Mouse (Mus musculus) midbrain, embryonic 12.5 days (tissue): ENCODE data around the gene Xrcc5. TPM values are rescaled to one million over a fixed set of nuclear protein-coding genes. Genes with fewer than 3 reads are reported as not detected.

Source experiments
- ATAC-seq: fragments of 200-750 bp; cut with Nextera tagmentation; 2 replicates; pipeline ENCODE4 v1.8.0; 2017; ENCODE audit warnings: low read depth, moderate TSS enrichment, moderate library complexity; ENCODE audit not compliant: low FRiP score
- H3K27ac ChIP-seq: fragments of 300-500 bp; sonication (generic); replicated peaks from 2 replicates; pipeline ENCODE4 v1.5.1; 2016; ENCODE audit warnings: mild to moderate bottlenecking
- H3K27me3 ChIP-seq: fragments of 300-500 bp; sonication (generic); 2 replicates; pipeline ENCODE4 v1.6.1; 2016; ENCODE audit warnings: mild to moderate bottlenecking
- H3K36me3 ChIP-seq: fragments of 300-500 bp; sonication (generic); 2 replicates; pipeline ENCODE4 v1.6.1; 2016
- H3K4me1 ChIP-seq: fragments of 300-500 bp; sonication (generic); 2 replicates; pipeline ENCODE4 v1.6.1; 2016
- H3K4me2 ChIP-seq: fragments of 300-500 bp; sonication (generic); replicated peaks from 2 replicates; pipeline ENCODE4 v1.6.1; 2016; ENCODE audit warnings: mild to moderate bottlenecking, moderate library complexity
- H3K4me3 ChIP-seq: fragments of 300-500 bp; sonication (generic); 2 replicates; pipeline ENCODE4 v1.5.1; 2016; ENCODE audit warnings: mild to moderate bottlenecking
- H3K9ac ChIP-seq: fragments of 300-500 bp; sonication (generic); replicated peaks from 2 replicates; pipeline ENCODE4 v1.6.1; 2016; ENCODE audit warnings: mild to moderate bottlenecking, moderate library complexity
- H3K9me3 ChIP-seq: fragments of 300-500 bp; sonication (generic); 2 replicates; pipeline ENCODE4 v1.6.1; 2016; ENCODE audit warnings: mild to moderate bottlenecking
- WGBS: fragments of 180-500 bp; shearing (Covaris S2); methylation state at CpG from one replicate; pipeline ENCODE4 v1.1.7; 2016; 5-methylcytosine and 5-hydroxymethylcytosine counted together
- polyA plus RNA-seq: library from polyadenylated mRNA; unstranded; fragments of >200 nt; fragmentation: Nextera tagmentation; extraction: Ambion mirVana; gene quantifications from 2 replicates; pipeline ENCODE4 v1.2.1, GENCODE M21; 2016

The Xrcc5 gene
- polyA plus RNA-seq: 39.9 and 42.3 TPM in 2 replicates

DNA sequence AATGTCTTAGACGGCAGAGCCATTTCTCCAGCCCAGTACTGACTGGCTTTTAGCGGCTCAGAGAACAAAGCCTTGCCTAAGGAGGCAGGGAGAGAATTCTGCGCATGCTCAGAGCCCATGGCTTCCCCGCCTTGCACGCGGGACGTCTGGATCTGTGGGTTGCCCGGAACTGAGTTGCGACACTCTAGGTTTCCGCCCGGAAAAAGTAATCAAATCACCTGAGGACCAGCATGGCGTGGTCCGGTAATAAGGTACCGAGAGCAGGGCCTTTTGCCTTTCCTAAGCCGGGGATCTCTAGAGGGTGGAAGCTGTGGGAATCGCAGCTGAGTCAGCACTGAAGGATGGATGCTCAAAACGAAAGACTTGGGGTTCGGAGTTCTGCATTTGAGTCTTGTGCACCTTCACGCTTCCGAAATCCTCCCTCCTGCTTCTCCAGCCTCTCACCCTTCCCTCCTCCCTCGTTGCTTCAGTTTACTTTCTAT is at the start of gene Xrcc5:
TSS of gene Xrcc5 (plus strand) at position 105 of the 482 bp plus-strand sequence.
- peak within 1 kb of the TSS; percentile 52 for H3K4me3 ChIP-seq
- peak within 1 kb of the TSS; percentile 67 for H3K9ac ChIP-seq
- peak; percentile 98 for ATAC-seq
- no peaks in the 10 kb centered on the region for H3K9me3 ChIP-seq
- peak within 1 kb of the TSS; percentile 57 for H3K4me2 ChIP-seq
- H3K27me3 ChIP-seq: no peaks in the 10 kb centered on the region
- peaks cover 6% of the 10 kb centered on the region; the same call in 1 of the 2 replicates for H3K36me3 ChIP-seq
- under 1% methylated on average over 21 of the region's 21 CpGs for WGBS
- H3K4me1 ChIP-seq: peaks cover 14% of the 10 kb centered on the region
- H3K27ac ChIP-seq: peak within 1 kb of the TSS; percentile 81

DNA sequence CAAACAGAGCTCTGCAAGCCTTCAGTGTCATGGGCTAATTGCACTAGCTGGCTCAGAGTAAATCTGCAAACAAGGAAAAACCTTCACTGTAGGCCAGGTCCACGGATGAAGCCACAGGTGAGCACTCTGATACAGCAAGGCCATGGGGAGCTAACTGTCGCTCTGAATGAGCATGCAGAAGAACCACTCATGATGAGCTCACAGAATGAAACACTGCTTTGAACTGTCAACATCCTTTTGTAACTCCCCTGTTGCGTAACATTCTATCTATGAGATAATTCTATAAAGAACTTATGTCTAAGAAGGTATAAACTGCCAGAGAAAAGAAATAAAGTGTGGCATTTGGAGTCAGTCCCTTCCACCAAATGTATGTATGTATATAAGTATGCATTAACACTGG is 44.1 kb upstream of the Xrcc5 start:
- no peak overlapping the region for H3K4me2 ChIP-seq
- 92% methylated on average over 3 of the region's 3 CpGs for WGBS
- H3K27me3 ChIP-seq: peaks cover 4% of the 10 kb centered on the region
- H3K36me3 ChIP-seq: peaks cover 7% of the 10 kb centered on the region; the same call in 1 of the 2 replicates
- no peak overlapping the region for H3K4me3 ChIP-seq
- no peaks in the 10 kb centered on the region for H3K9me3 ChIP-seq
- no peak overlapping the region for H3K9ac ChIP-seq
- H3K27ac ChIP-seq: no peak overlapping the region
- no peak for ATAC-seq
- H3K4me1 ChIP-seq: peaks cover 14% of the 10 kb centered on the region

DNA sequence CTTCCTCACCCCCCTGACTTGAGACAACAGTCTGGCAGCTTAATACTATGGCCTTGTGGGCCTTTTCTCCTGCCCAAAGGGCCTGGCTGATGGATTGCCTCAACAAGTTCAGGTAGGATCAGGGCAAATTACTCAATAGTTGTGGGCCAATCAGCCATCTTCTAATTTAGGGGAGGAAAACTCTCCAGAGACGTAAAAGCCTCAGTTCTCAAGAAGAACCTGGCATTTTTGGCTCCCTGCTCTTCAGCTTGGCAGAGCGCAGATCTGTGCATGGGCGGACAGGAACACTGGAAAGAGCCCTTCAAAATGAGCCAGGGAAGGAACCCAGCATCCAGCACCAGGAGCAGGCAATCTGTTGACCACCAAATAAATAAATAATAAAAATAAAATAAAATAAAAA is 29.1 kb upstream of the Xrcc5 start:
- no peaks in the 10 kb centered on the region for H3K4me1 ChIP-seq
- H3K27me3 ChIP-seq: no peaks in the 10 kb centered on the region
- 97% methylated on average over 3 of the region's 3 CpGs for WGBS
- no peak overlapping the region for H3K4me2 ChIP-seq
- no peak overlapping the region for H3K9ac ChIP-seq
- H3K9me3 ChIP-seq: no peaks in the 10 kb centered on the region
- H3K36me3 ChIP-seq: peaks cover 6% of the 10 kb centered on the region; the same call in 1 of the 2 replicates
- no peak overlapping the region for H3K27ac ChIP-seq
- ATAC-seq: no peak
- no peak overlapping the region for H3K4me3 ChIP-seq

DNA sequence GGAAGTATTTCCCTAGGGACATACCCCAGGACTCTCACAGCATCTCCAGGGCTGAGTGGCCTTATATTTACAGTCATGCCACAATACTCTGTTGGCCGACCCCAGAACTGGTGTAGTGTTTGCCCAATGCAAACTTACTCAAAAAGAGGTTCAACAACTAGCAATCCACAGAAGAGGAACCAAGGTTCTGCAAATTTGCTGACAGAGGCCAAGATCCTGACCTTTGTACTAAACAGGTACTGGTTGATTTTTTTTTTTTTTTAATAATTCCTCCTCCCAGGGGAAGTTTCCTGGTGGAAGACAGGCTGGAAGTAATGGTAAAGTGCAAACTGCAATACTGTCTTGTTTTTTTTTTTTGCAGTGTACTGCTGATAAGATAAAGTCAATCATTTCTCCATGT is 24.6 kb upstream of the Xrcc5 start:
- Histone ChIP-seq H3K27ac (no peak overlapping the region), H3K4me3 (no peak overlapping the region), H3K27me3 (no peaks in the 10 kb centered on the region), H3K9me3 (no peaks in the 10 kb centered on the region), H3K4me1 (peaks cover 30% of the 10 kb centered on the region), H3K36me3 (no peaks in the 10 kb centered on the region), H3K9ac (no peak overlapping the region), H3K4me2 (no peak overlapping the region)
- ATAC-seq: no peak
- 77% methylated on average over 1 of the region's 1 CpGs for WGBS

DNA sequence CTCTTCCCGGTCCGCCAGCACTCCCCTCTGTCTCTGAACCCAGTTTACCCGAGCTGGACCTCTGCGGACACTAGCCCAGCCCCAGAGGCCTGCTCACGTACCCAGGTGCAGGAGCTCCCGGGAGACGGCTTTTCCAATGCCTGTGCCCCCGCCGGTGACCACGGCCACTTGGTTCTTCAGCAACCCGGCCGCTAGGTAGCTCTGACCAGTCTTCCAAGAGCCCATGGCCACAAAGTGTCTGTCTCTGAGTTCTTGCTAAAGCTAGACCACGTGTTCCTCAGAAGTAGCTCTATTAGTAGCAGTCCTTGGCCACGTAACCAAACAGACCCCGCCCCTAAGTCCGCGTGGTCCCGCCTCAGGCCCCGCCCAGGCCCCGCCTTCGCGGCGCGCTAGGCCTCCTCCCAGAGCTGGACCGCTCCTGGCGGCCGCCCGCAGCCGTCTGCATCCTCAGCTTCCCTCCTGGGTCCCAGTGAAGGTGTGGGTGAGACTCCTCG is 23.2 kb upstream of the Xrcc5 start, which contains the start of the genes Pecr and Tmem169:
TSS of gene Pecr (minus strand) at position 323 of the 494 bp plus-strand sequence.
TSS of gene Tmem169 (plus strand) at position 378 of the 494 bp plus-strand sequence.
- H3K9ac ChIP-seq: peak within 1 kb of the TSS; percentile 63
- peak within 1 kb of the TSS; percentile 53 for H3K4me3 ChIP-seq
- H3K27ac ChIP-seq: peak within 1 kb of the TSS; percentile 74
- H3K4me2 ChIP-seq: peak within 1 kb of the TSS; percentile 87
- under 1% methylated on average over 30 of the region's 30 CpGs for WGBS
- no peaks in the 10 kb centered on the region for H3K9me3 ChIP-seq
- ATAC-seq: peak; percentile 97
- H3K36me3 ChIP-seq: no peaks in the 10 kb centered on the region
- H3K4me1 ChIP-seq: peaks cover 32% of the 10 kb centered on the region
- H3K27me3 ChIP-seq: no peaks in the 10 kb centered on the region

DNA sequence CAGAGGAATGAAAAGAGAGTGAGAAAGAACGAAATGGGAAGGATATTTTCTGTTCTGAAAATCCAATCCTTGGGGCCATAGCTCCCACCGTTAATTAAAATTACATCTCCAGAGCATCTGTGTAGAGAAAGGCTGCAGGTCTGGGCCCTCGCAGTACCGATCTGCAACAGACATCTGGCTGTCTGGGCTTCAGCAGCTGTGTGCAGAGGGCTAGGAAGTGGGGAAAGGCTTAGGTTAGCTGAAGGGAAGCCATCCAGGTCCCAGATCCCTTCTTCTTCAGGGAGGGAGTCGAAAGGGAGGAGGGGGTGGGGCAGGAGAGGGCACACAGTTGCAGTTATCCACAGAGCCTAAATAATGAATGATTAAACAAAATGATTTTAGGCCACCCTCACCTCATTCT is 22.7 kb upstream of the Xrcc5 start:
- no peaks in the 10 kb centered on the region for H3K27me3 ChIP-seq
- no peaks in the 10 kb centered on the region for H3K9me3 ChIP-seq
- H3K4me3 ChIP-seq: peak overlapping the region; percentile 53
- H3K4me2 ChIP-seq: peak overlapping the region; percentile 87
- H3K4me1 ChIP-seq: peaks cover 32% of the 10 kb centered on the region
- H3K36me3 ChIP-seq: no peaks in the 10 kb centered on the region
- peak overlapping the region; percentile 63 for H3K9ac ChIP-seq
- peak overlapping the region; percentile 74 for H3K27ac ChIP-seq
- peak; percentile 57 for ATAC-seq
- under 1% methylated on average over 5 of the region's 5 CpGs for WGBS

DNA sequence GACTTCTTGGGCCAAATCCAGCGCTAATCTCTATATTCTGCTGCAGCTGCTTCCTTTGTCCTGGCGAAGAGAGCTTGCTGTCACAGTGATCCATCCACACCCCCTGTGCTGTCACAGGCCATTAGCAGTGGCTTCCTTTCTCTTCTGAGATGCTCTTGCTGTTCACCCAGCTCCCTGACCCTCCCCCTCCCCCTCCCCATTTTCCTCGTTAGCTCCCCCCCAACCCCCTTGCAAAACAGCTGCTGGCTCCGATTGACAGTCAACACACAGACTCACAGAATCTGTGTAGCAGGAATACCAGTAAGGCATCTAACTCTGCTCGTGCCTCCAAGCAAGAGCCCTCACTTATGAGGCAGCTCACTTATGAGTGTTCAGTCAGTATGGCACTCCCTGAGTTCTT is 20.3 kb upstream of the Xrcc5 start:
- peak overlapping the region; percentile 87 for H3K4me2 ChIP-seq
- no peaks in the 10 kb centered on the region for H3K27me3 ChIP-seq
- ATAC-seq: peak; percentile 62
- 12% methylated on average over 5 of the region's 5 CpGs for whole genome bisulfite sequencing
- H3K9ac ChIP-seq: peak overlapping the region; percentile 44
- peak overlapping the region; percentile 89 for H3K27ac ChIP-seq
- H3K4me3 ChIP-seq: no peak overlapping the region
- peaks cover 32% of the 10 kb centered on the region for H3K4me1 ChIP-seq
- H3K9me3 ChIP-seq: no peaks in the 10 kb centered on the region
- no peaks in the 10 kb centered on the region for H3K36me3 ChIP-seq

DNA sequence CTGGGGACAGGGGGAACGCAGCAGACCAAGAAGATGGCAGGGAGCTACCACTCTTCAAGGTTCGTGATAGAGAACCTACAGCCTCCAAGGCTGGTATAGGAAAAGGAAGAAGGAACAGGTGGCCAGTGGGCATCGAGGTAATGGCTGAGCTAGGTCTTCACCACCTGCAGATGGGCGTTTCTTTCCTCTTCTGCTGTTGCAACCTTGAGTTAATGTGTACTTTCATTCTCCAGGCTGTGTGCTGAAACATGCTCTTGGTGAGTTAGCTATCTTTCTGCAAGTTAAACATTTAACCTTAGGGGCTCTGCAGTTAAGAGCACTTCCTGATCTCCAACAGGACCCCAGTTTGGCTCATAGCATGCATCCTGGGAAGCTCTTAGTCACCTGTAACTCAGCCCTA is 19.3 kb upstream of the Xrcc5 start:
- Histone ChIP-seq H3K4me1 (peaks cover 32% of the 10 kb centered on the region), H3K4me3 (no peak overlapping the region), H3K27me3 (no peaks in the 10 kb centered on the region), H3K27ac (no peak overlapping the region), H3K36me3 (no peaks in the 10 kb centered on the region), H3K4me2 (no peak overlapping the region), H3K9ac (no peak overlapping the region), H3K9me3 (no peaks in the 10 kb centered on the region)
- WGBS: 85% methylated on average over 4 of the region's 4 CpGs
- ATAC-seq: no peak

DNA sequence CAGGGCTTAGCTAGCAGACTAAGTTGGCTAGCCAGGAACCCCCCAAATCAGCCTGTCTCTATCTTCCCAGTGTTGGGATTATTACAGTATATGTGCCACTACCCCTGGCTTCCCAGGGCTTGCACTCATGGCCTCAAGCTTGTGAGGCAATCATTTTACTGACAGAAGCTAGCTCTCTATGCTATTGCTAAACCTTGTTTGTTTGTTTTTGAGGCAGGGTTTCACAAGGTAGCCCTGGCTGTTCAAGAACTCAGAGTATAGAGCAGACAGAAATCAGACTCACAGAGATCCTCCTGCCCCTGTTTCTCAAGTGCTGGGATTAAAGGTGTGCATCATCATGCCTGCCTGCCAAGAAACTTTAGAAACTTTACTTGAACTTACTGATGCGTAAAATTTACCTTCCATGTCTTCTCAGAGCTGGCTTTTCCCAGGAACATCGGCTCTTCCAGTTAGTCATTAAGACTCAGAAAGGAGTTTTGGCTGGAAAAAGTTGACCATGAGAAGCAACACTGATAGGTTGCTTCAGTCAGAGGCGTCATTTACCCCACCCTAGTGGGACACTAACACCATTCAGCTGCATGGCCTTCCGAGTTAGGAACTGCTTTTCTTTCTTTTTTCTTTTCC is 18.6 kb upstream of the Xrcc5 start:
- no peak overlapping the region for H3K27ac ChIP-seq
- no peaks in the 10 kb centered on the region for H3K27me3 ChIP-seq
- 85% methylated on average over 4 of the region's 4 CpGs for WGBS
- ATAC-seq: no peak
- H3K4me3 ChIP-seq: no peak overlapping the region
- no peak overlapping the region for H3K9ac ChIP-seq
- peaks cover 32% of the 10 kb centered on the region for H3K4me1 ChIP-seq
- H3K9me3 ChIP-seq: no peaks in the 10 kb centered on the region
- no peaks in the 10 kb centered on the region for H3K36me3 ChIP-seq
- H3K4me2 ChIP-seq: no peak overlapping the region

DNA sequence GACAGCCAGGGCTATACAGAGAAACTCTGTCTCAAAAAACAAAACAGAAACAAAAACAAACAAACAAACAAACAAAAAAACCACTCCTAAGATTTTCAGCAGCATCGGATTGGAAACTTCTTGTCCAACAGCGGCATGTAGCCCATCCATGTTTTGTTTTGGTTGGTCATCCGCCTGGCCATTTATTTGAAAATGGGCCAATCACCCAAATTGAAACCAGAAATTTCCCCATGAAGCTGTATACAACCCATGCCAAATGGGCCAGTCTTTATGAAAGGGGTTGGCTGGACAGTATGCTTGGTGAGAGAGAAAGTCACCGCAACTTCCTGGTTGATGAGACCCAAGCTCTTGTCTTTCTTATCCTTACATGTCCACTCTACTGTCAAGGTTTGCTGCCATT is 16.3 kb upstream of the Xrcc5 start:
- H3K27me3 ChIP-seq: no peaks in the 10 kb centered on the region
- ATAC-seq: no peak
- no peaks in the 10 kb centered on the region for H3K9me3 ChIP-seq
- no peaks in the 10 kb centered on the region for H3K36me3 ChIP-seq
- H3K27ac ChIP-seq: no peak overlapping the region
- no peak overlapping the region for H3K4me3 ChIP-seq
- H3K4me1 ChIP-seq: peaks cover 19% of the 10 kb centered on the region
- no peak overlapping the region for H3K9ac ChIP-seq
- 92% methylated on average over 4 of the region's 4 CpGs for WGBS
- no peak overlapping the region for H3K4me2 ChIP-seq

DNA sequence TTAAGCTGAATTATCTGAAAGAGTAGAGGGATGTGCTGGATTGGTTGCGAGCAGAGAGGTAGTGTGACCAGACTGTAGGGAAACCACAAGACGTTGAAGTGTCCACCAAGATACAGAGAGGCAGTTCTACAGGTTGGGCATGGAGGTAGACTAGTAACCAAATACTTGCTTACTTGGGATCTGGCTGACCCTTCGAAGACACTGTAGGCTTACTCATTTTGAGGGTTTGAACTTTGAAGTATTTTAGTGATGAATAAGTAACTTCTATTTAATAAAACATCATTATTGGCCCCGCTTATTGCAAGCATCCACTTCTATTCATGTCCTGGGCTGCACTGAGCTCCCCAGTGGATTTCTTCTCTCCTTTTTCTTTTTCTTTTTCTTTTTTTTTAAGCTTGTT is 15.8 kb upstream of the Xrcc5 start:
- no peak overlapping the region for H3K27ac ChIP-seq
- WGBS: 92% methylated on average over 4 of the region's 4 CpGs
- H3K4me1 ChIP-seq: peaks cover 14% of the 10 kb centered on the region
- H3K27me3 ChIP-seq: no peaks in the 10 kb centered on the region
- H3K4me3 ChIP-seq: no peak overlapping the region
- H3K9me3 ChIP-seq: no peaks in the 10 kb centered on the region
- H3K36me3 ChIP-seq: no peaks in the 10 kb centered on the region
- ATAC-seq: no peak
- no peak overlapping the region for H3K9ac ChIP-seq
- H3K4me2 ChIP-seq: no peak overlapping the region

DNA sequence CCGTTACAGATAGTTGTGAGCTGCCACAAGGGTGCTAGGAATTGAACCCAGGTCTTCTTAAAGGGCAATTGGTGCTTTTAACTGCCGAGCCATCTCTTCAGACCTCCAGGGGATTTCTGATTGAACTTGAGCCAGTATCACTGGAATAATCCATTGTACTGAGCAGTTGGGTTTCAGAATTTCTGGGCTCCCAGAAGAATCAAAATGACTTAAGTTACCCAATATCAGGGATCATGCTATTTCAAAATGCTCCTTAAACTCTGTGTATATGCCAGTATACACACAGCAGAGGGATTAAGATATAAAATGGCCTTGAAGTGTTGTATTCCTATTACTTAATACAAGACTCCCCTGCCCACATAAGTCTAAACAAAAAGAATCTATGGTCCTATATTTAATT is 15.3 kb upstream of the Xrcc5 start:
- no peaks in the 10 kb centered on the region for H3K36me3 ChIP-seq
- no peak for ATAC-seq
- peaks cover 9% of the 10 kb centered on the region for H3K4me1 ChIP-seq
- H3K4me3 ChIP-seq: no peak overlapping the region
- H3K9me3 ChIP-seq: no peaks in the 10 kb centered on the region
- no peak overlapping the region for H3K4me2 ChIP-seq
- H3K27me3 ChIP-seq: no peaks in the 10 kb centered on the region
- H3K9ac ChIP-seq: no peak overlapping the region
- 88% methylated on average over 2 of the region's 2 CpGs for WGBS
- no peak overlapping the region for H3K27ac ChIP-seq
